Mouse (Mus musculus): Measurements from ENCODE around the gene Taf9. TPM values are rescaled to one million over a fixed set of nuclear protein-coding genes. Genes with fewer than 3 reads are reported as not detected.

The Taf9 gene
- polyA plus RNA-seq, 2 experiments, result 16.2 TPM

DNA sequence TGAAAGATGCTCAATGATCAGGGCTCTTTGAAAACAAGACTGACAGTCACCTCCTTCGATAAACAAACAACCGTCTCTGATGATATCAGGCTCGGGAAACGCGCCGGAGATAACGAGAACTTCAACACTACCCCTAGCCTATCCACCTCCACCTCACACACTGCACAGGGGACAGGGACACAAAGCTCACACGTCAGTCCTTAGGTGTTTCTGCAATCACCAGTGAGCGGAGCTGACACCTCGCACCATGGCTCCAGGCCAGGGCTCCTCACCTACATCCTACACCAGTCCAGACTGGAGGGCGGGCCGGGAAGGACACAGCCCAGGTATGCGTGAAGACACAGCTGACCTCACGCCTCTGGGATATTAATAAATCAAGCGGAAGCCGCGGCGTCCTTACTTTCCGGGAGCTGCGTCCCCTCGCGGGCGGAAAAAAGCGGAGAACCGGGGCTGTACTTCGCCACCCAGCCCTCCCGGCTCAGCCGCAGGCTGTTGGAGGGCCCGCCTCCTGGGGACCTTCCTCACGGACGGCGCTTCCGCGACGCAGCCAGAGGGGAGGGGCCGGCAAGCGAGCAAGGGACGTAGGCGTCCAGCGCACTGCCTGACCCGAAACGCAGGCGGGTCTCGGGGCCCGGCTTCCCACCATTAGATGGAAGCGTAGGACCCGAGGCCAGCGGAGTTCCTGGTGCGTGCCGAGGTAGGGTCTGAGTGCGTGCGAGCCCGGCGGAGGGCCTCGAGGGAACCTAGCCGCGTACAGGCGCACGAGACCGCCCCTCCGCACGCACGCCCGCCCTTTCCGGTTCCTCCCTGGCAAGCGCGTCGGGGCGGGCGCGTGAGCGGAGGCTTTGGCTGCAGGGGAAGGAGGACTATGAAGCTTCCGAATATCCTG lies 585 bp upstream of the Taf9 start, which contains the start of the genes Ak6 and Rad17:
Gene Ak6, plus strand, starts transcription at position 430 of the 889 bp plus-strand sequence.
Gene Rad17, minus strand, starts transcription at position 502 of the 889 bp plus-strand sequence.
- WGBS, result under 1% methylated on average over 64 of the region's 73 CpGs
- TF ChIP-seq POLR2A (IDR thresholded peaks at IDR 0.05; ENCODE audit: borderline replicate concordance, extremely low read depth, insufficient read depth, insufficient read length), result peak; percentile 86

DNA sequence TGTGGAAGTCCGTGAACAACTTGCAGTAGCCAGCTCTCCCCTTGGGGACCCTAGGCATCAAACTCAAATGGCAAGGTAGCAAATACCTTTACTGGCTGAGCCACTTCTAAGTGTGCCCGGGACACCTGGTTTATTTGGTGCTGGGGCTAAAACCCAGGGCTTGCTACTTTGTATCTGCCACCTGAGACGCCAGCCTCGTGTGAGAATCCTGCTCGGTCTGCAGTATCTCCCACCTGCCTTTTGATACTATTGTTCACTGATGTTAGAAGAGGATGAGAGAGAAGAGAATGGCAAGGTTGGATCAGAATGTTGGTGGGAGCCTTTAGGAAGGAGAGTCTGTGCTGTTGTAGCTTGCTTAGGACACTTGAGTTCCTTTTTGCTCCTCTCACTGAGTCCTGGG lies 6.7 kb downstream of the Taf9 start:
- DNase-seq (ENCODE audit: low spot score) (no peak), ATAC-seq (ENCODE audit: low FRiP score, low read depth) (no peak)
- Histone ChIP-seq H3K9ac (ENCODE audit: low read depth, low read length, severe bottlenecking) (no peak overlapping the region), H3K27ac (replicated peaks; ENCODE audit: low read depth, low read length) (no peak overlapping the region), H3K4me2 (replicated peaks; ENCODE audit: low read depth, low read length, severe bottlenecking) (no peak overlapping the region), H3K27me3 (ENCODE audit: control insufficient read depth, insufficient read depth, low read length) (no peaks in the 10 kb centered on the region), H3K9me3 (ENCODE audit: control insufficient read depth, low read length) (no peaks in the 10 kb centered on the region), H3K4me1 (ENCODE audit: control insufficient read depth, insufficient read depth, low read length) (no peaks in the 10 kb centered on the region), H3K4me3 (replicated peaks; ENCODE audit: low read length) (no peak overlapping the region), H3K36me3 (ENCODE audit: control insufficient read depth, insufficient read depth, low read length) (peaks cover 10% of the 10 kb centered on the region)
- 86% methylated on average over 5 of the region's 5 CpGs for WGBS
- no peak for TF ChIP-seq POLR2A (IDR thresholded peaks at IDR 0.05; ENCODE audit: borderline replicate concordance, extremely low read depth, insufficient read depth, insufficient read length)

More for the DNA sequence above, 585 bp upstream of the Taf9 start, which contains the start of the genes Ak6 and Rad17:
- Histone ChIP-seq H3K27ac (replicated peaks; ENCODE audit: low read depth, low read length) (peak within 1 kb of the TSS; percentile 93), H3K9me3 (ENCODE audit: control insufficient read depth, low read length) (no peaks in the 10 kb centered on the region), H3K9ac (ENCODE audit: low read depth, low read length, severe bottlenecking) (peak within 1 kb of the TSS; percentile 82), H3K36me3 (ENCODE audit: control insufficient read depth, insufficient read depth, low read length) (peaks cover 18% of the 10 kb centered on the region), H3K4me3 (replicated peaks; ENCODE audit: low read length) (peak within 1 kb of the TSS; percentile 94), H3K27me3 (ENCODE audit: control insufficient read depth, insufficient read depth, low read length) (no peaks in the 10 kb centered on the region), H3K4me1 (ENCODE audit: control insufficient read depth, insufficient read depth, low read length) (peaks cover 6% of the 10 kb centered on the region), H3K4me2 (replicated peaks; ENCODE audit: low read depth, low read length, severe bottlenecking) (peak within 1 kb of the TSS; percentile 61)
- ATAC-seq (ENCODE audit: low FRiP score, low read depth) (peak; percentile 99), DNase-seq (ENCODE audit: low spot score) (peak; percentile 84)

GRCm38 (mm10) chr13:100659864-100660456 lies 8.6 kb downstream of the Taf9 start:
- no peak overlapping the region for H3K9ac ChIP-seq (ENCODE audit: low read depth, low read length, severe bottlenecking)
- no peaks in the 10 kb centered on the region for H3K4me1 ChIP-seq (ENCODE audit: control insufficient read depth, insufficient read depth, low read length)
- no peaks in the 10 kb centered on the region for H3K9me3 ChIP-seq (ENCODE audit: control insufficient read depth, low read length)
- 34% methylated on average over 4 of the region's 4 CpGs for WGBS
- DNase-seq (ENCODE audit: low spot score) (peak; percentile 73), ATAC-seq (ENCODE audit: low FRiP score, low read depth) (no peak)
- no peaks in the 10 kb centered on the region for H3K27me3 ChIP-seq (ENCODE audit: control insufficient read depth, insufficient read depth, low read length)
- no peak overlapping the region for H3K27ac ChIP-seq (replicated peaks; ENCODE audit: low read depth, low read length)
- no peak overlapping the region for H3K4me2 ChIP-seq (replicated peaks; ENCODE audit: low read depth, low read length, severe bottlenecking)
- peaks cover 20% of the 10 kb centered on the region for H3K36me3 ChIP-seq (ENCODE audit: control insufficient read depth, insufficient read depth, low read length)
- TF ChIP-seq POLR2A (IDR thresholded peaks at IDR 0.05; ENCODE audit: borderline replicate concordance, extremely low read depth, insufficient read depth, insufficient read length), result no peak
- no peak overlapping the region for H3K4me3 ChIP-seq (replicated peaks; ENCODE audit: low read length)

DNA sequence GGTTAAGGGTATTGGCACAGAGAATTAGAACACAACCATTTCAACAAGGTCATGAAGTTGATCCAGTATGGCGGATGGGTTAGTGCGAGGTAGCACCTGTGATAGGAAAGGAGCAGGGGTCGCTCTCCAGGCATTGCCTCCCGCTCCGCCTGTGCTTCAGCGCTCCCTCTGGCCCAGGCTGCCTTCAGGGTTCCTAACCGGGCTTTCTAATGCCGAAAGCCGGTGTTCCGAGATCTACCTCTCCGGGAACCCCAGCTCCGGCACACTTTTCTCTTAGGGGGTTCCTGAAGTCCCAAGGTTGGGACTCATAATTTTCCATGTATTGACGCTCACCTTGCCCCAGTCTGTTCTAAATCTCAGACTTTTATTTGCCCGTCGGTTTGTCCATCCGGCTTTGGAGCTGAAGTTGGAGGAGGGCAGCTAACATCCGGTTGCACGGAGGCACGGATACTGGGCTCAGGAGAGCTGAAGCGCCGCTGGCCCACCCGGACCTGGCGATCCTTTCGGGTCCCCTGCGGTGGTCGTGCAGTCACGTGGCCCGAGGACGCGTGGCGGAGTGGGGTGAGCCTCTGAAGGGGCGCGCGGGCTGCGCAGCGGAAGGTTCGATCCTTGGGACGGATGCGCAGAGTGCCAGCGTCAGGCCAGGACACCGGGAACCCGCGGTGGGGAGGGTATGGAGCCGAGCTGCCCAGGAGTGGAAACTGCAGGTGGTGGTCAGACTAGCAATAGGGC lies 18.1 kb downstream of the Taf9 start, which contains the start of gene Ccdc125:
Gene Ccdc125, plus strand, starts transcription at position 427 of the 732 bp plus-strand sequence.
- Histone ChIP-seq H3K27me3 (ENCODE audit: control insufficient read depth, insufficient read depth, low read length) (no peaks in the 10 kb centered on the region), H3K9me3 (ENCODE audit: control insufficient read depth, low read length) (no peaks in the 10 kb centered on the region), H3K36me3 (ENCODE audit: control insufficient read depth, insufficient read depth, low read length) (peaks cover 18% of the 10 kb centered on the region), H3K4me2 (replicated peaks; ENCODE audit: low read depth, low read length, severe bottlenecking) (peak within 1 kb of the TSS; percentile 85), H3K4me1 (ENCODE audit: control insufficient read depth, insufficient read depth, low read length) (no peaks in the 10 kb centered on the region), H3K4me3 (replicated peaks; ENCODE audit: low read length) (peak within 1 kb of the TSS; percentile 53), H3K27ac (replicated peaks; ENCODE audit: low read depth, low read length) (0 out of 2 replicates have a peak within 1 kb of the TSS, but pooled peaks have one; percentile 5), H3K9ac (ENCODE audit: low read depth, low read length, severe bottlenecking) (peak within 1 kb of the TSS; percentile 75)
- peak; percentile 30; the same call in 1 of the 2 replicates for TF ChIP-seq POLR2A (IDR thresholded peaks at IDR 0.05; ENCODE audit: borderline replicate concordance, extremely low read depth, insufficient read depth, insufficient read length)
- DNase-seq (ENCODE audit: low spot score) (peak; percentile 20), ATAC-seq (ENCODE audit: low FRiP score, low read depth) (peak; percentile 62; the same call in 1 of the 2 replicates)
- 0% methylated on average over 44 of the region's 44 CpGs for WGBS
